Mouse (Mus musculus) kidney, postnatal 0 days (tissue): ENCODE measurements at regions not wholly inside any gene's neighbourhood (a gene's known extent, or its start where the extent isn't known, plus 50 kb on each side); places are given as distances from the start of the nearest gene placed in this dataset.

ENCODE experiments used
- ATAC-seq: fragments of 200-750 bp; cut with Nextera tagmentation; replicated peaks from 2 replicates; pipeline ENCODE4 v1.8.0; 2017; ENCODE audit warnings: low read depth, moderate number of reproducible peaks, moderate TSS enrichment, moderate library complexity; ENCODE audit not compliant: low FRiP score
- DNase-seq: peaks from one replicate; pipeline ENCODE4 v3.0.0-alpha.2; 2016; ENCODE audit warnings: low spot score
- H3K27ac ChIP-seq: fragments of 300-500 bp; sonication (generic); 2 replicates; pipeline ENCODE4 v1.5.1; 2014; ENCODE audit warnings: mild to moderate bottlenecking
- H3K27me3 ChIP-seq: fragments of 300-500 bp; sonication (generic); 2 replicates; pipeline ENCODE4 v1.6.1; 2014; ENCODE audit warnings: low read length, mixed read lengths; ENCODE audit not compliant: insufficient read depth
- H3K36me3 ChIP-seq: fragments of 300-500 bp; sonication (generic); 2 replicates; pipeline ENCODE4 v1.6.1; 2014; ENCODE audit warnings: low read length, mixed read lengths; ENCODE audit not compliant: insufficient read depth
- H3K4me1 ChIP-seq: fragments of 300-500 bp; sonication (generic); replicated peaks from 2 replicates; pipeline ENCODE4 v1.6.1; 2014; ENCODE audit warnings: antibody characterized with exemption, low read length, mixed read lengths; ENCODE audit not compliant: insufficient read depth
- H3K4me2 ChIP-seq: fragments of 300-500 bp; sonication (generic); 2 replicates; pipeline ENCODE4 v1.6.1; 2014; ENCODE audit warnings: mild to moderate bottlenecking, low read length, moderate library complexity, mixed read lengths
- H3K4me3 ChIP-seq: fragments of 300-500 bp; sonication (generic); replicated peaks from 2 replicates; pipeline ENCODE4 v1.5.1; 2014; ENCODE audit warnings: low read depth, low read length
- H3K9ac ChIP-seq: fragments of 300-500 bp; sonication (generic); 2 replicates; pipeline ENCODE4 v1.6.1; 2014; ENCODE audit warnings: low read depth, low read length
- H3K9me3 ChIP-seq: fragments of 300-500 bp; sonication (generic); replicated peaks from 2 replicates; pipeline ENCODE4 v1.6.1; 2016; ENCODE audit warnings: low read length, inconsistent platforms, mixed read lengths
- CTCF ChIP-seq: IDR thresholded peaks from 2 replicates; pipeline ENCODE4 v1.5.1; 2016; ENCODE audit warnings: antibody characterized with exemption, low read depth, mild to moderate bottlenecking, moderate library complexity
- WGBS: fragments of 180-500 bp; shearing (Covaris S2); extraction: QIAGEN DNeasy Blood & Tissue Kit; methylation state at CpG from one replicate; pipeline ENCODE4 v1.1.7; 2014; 5-methylcytosine and 5-hydroxymethylcytosine counted together

DNA sequence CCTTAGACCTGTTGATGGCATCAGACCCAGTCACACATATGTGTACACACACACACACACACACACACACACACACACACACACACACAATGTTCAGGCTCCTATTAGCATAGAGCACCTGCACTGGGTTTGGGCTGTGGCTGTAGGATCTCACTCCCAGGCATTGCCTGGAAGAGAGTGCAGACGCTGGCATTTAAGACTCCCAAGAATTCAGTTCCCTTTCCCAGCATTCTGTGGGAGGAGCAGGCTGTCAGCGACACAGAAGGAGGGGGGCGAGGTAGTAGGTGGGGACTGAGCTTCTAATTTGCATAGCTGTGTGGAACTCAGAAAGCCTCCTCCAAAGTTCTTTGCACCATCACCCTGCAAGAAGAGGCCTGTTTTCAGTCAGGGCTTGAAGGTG, 374.2 kb upstream of the Fam49b start:
- WGBS, result 1% methylated on average over 3 of the region's 3 CpGs
- Histone ChIP-seq H3K36me3 (no peaks in the 10 kb centered on the region), H3K27me3 (no peaks in the 10 kb centered on the region), H3K27ac (no peak overlapping the region), H3K4me2 (no peak overlapping the region), H3K4me1 (0 out of 2 replicates have a peak, but pooled peaks cover 3% of the 10 kb centered on the region), H3K4me3 (no peak overlapping the region), H3K9me3 (no peaks in the 10 kb centered on the region), H3K9ac (no peak overlapping the region)
- TF ChIP-seq CTCF, result no peak
- peak; percentile 79 for DNase-seq
- peak; percentile 59 for ATAC-seq

DNA sequence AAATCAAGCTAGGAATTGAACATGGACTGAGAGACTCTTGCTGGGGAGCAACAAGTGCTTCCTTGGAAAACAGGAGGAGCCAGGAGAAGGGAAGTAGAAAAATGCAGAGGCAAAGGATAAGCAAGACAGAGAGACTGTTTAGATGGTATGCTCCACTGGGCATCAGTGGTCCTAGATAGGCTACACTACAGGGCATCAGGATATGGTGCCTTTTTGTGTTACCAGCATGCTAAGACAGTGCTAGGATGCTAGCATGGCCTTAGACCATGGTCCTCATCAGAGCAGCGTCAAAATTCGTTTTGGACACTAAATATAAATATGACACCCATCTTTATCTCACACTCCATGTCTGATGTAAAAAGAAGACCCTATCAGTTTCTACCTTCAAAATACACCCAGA, 374.6 kb upstream of the Fam49b start:
- ATAC-seq, result no peak
- Histone ChIP-seq H3K36me3 (no peaks in the 10 kb centered on the region), H3K4me1 (0 out of 2 replicates have a peak, but pooled peaks cover 3% of the 10 kb centered on the region), H3K4me2 (no peak overlapping the region), H3K27me3 (no peaks in the 10 kb centered on the region), H3K9me3 (no peaks in the 10 kb centered on the region), H3K4me3 (no peak overlapping the region), H3K9ac (no peak overlapping the region), H3K27ac (no peak overlapping the region)
- DNase-seq, result no peak
- WGBS, result 82% methylated on average over 2 of the region's 2 CpGs
- no peak for TF ChIP-seq CTCF

DNA sequence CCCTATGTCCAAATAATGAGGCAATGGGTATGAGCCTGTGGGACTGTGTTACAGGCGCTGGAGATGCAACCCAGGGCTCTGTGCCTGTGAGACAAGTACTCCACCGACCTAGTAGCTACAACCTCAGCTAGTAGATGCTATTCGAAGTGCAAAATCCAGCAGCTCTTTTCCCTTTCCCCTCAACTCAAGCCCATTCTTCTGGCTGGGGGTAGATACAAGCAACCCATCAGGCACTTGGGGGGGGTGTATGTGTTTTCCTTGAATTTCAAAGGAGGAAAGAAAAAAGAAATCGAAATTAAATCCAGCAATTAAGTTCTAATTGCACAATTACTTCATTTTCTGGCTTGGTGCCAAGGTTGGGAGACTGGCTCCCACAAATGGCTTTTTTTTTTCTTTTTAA, 372.4 kb upstream of the Gm21798 start:
- DNase-seq, result peak; percentile 6
- no peak for TF ChIP-seq CTCF
- WGBS, result 75% methylated on average over 4 of the region's 4 CpGs
- Histone ChIP-seq H3K9ac (no peak overlapping the region), H3K36me3 (no peaks in the 10 kb centered on the region), H3K4me2 (no peak overlapping the region), H3K27me3 (no peaks in the 10 kb centered on the region), H3K27ac (no peak overlapping the region), H3K9me3 (no peaks in the 10 kb centered on the region), H3K4me1 (no peaks in the 10 kb centered on the region), H3K4me3 (no peak overlapping the region)
- no peak for ATAC-seq

DNA sequence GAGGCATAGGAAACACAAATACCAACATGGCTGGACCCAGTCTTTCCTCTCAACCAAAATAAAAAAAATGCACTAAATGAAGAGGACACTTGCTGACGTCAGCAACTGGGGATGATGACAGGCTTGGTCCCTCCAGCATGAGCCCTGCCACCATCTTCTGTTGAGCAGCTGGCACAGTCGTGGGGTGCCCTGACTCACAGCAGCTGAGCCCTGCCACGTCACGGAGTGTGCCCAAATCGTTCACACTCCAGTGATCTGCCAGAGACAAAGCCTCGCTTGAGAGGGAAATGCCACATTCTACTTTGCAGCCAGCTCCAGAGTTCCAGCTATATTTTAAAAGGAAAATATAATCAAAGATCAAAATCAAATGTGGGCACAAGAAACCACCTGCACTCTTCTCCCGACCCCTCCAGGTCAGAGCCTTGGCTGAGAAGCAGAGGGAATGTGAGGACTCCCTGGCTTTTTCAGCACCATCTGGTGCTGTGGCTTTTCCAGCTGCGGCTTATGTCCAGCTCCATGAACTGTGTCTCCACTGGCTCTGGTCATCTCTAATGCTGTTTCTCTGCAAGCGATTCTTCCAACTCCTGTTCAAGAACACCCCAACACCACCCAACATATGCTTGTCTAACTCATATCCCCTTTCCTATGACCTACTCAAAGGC, 371.0 kb upstream of the Gm21798 start:
- no peak for ATAC-seq
- no peaks in the 10 kb centered on the region for H3K36me3 ChIP-seq
- H3K4me2 ChIP-seq, result no peak overlapping the region
- no peaks in the 10 kb centered on the region for H3K9me3 ChIP-seq
- no peaks in the 10 kb centered on the region for H3K27me3 ChIP-seq
- TF ChIP-seq CTCF, result no peak
- WGBS, result 57% methylated on average over 9 of the region's 9 CpGs
- no peak overlapping the region for H3K4me3 ChIP-seq
- H3K27ac ChIP-seq, result no peak overlapping the region
- no peak overlapping the region for H3K9ac ChIP-seq
- peak; percentile 12 for DNase-seq
- H3K4me1 ChIP-seq, result no peaks in the 10 kb centered on the region

DNA sequence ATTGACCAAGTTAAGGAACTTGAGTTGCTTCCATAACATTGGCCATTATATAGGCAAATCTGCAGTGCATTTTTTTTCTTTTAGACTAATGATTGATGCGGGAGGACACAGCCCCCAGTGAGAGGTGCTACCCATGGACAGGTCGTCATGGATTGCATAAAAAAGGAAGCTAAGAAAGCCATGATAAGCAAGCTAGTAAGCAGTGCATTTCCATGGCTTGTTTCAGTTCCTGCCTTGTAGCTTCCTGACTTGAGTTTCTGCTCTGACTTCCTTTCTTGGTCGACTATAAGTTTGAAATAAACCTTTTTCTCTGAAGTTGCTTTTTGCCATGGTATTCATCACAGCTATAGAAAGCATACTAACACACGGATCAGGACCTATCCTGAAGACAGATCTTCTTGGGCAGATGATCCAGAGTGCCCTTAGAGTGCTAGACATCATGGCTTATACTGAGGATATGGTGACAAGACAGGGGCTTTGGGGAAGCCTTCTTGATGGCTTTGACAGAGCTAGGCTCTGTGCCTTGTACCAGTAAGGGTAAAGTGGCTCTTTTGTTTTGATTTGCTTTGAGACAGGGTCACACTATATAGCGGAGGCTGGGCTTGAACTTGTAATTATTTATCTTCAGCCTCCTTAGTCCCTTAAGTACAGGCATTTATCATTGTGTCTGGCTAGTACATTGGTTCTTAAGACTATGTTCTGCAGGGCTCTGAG, 370.1 kb upstream of the Gm21798 start:
- Histone ChIP-seq H3K9ac (no peak overlapping the region), H3K4me3 (no peak overlapping the region), H3K9me3 (no peaks in the 10 kb centered on the region), H3K4me1 (no peaks in the 10 kb centered on the region), H3K27ac (no peak overlapping the region), H3K4me2 (no peak overlapping the region), H3K27me3 (no peaks in the 10 kb centered on the region), H3K36me3 (no peaks in the 10 kb centered on the region)
- WGBS, result 57% methylated on average over 5 of the region's 5 CpGs
- TF ChIP-seq CTCF, result no peak
- no peak for DNase-seq
- no peak for ATAC-seq

DNA sequence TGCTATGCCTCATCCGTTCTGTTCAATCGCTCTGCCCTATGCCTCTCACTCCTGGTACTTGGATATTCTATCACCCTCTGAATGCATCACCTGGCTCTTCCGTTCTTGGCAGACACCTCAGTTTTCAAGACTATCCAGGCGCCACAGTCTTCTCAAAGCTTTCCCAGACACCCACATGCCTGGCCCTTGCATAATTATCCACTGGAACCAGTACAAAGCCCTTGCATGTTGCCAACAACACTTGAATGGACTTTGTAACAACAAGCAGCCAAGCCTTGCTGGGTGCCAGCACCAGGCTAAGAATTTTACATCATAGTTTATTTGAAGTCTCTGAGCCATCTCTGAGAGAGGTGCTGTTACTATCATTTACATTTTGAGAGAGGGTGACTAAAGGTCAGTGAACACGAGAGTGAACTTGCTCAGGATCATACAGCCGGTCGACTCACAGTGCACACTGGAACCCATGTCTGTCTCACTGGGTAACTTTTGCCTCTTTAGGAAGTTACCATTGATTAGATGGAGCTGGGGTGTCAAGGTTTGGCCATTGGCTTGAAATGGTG, 368.8 kb upstream of the Gm21798 start:
- no peaks in the 10 kb centered on the region for H3K36me3 ChIP-seq
- WGBS, result 87% methylated on average over 7 of the region's 7 CpGs
- no peak for TF ChIP-seq CTCF

More for the DNA sequence above, 368.8 kb upstream of the Gm21798 start:
- no peak for DNase-seq
- no peak for ATAC-seq
- Histone ChIP-seq H3K4me1 (no peaks in the 10 kb centered on the region), H3K4me2 (no peak overlapping the region), H3K27ac (no peak overlapping the region), H3K4me3 (no peak overlapping the region), H3K9ac (no peak overlapping the region), H3K9me3 (no peaks in the 10 kb centered on the region), H3K27me3 (no peaks in the 10 kb centered on the region)
